Mouse (Mus musculus) brain, embryonic 18.5 days (tissue): ENCODE measurements at regions not wholly inside any gene's neighbourhood (a gene's known extent, or its start where the extent isn't known, plus 50 kb on each side); places are given as distances from the start of the nearest gene placed in this dataset.

Source experiments
- DNase-seq: peaks from one replicate; pipeline ENCODE4 v3.0.0-alpha.2; 2012; ENCODE audit warnings: low read depth, low spot score

DNA sequence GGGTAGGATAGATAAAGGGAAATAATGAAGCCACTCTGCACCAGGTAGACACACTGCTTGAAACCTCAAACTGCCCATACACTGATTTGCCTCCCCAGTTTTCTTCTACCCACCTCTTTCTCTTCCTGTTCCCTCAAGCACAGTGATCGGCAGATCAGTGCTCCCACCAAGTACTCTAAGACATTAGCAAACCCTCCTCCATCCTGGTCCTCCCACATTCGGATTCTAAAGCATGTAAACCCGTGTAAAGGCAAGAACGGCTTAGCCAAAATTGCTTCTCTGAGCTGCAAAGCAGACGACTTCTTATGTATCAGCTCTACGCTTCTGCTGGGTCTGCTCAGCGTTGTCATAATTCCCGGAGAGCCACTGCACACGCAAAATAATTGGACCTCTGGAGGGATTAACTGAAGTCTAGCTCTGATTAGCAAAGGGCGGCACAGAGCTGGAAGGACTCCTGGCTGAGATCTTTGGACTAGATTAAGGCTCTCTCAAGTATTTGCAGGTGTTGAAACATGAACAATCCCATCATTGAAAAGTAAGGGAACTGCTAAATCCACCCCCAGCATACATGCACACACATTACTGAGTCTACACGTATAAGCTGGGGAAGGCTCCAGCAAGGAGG is 67.2 kb downstream of the Mtx3 start:
- DNase-seq = no peak

DNA sequence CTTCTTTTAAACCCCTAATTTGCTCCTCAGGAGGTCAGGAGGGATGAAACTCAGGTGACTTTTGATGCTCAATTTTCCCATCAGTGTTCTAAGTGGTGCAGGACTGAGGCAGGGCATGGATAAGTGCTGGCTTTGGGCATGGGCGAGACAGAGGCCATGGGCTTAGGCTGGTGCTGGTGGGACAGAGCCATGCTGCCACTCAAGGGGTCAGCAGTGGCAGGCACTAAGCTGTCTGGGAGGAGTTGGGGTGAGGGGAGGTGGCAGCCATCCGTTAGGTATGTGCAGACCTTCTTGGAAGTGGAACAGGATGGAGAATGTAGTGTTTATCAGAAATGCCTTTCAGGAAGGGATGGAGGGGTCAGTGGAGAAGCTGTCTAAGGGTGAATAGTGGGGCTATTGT is 68.1 kb downstream of the Mtx3 start:
- no peak for DNase-seq

DNA sequence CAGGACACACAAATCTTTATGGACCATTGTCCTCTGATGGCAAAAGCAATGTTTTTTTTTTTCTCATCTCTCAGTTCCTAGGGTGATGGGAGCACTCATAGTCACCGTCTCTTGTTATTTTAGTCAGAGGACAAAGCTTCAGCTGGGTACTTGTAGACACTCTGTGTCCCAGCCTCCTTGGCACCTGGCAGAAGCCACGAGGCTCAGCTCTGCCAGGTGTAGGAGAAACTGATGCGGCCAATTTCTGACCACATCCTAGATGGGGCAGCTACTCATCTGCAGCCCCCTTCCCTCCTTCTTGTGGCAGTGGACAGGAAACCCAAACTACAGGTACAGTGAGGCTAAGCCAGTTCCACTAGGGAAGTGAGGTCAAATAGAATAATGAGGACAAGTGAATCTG is 70.1 kb downstream of the Mtx3 start:
- DNase-seq = no peak

GRCm38 (mm10) chr13:92915221-92915839 is 70.8 kb downstream of the Mtx3 start:
- no peak for DNase-seq

GRCm38 (mm10) chr13:92915948-92916710 is 71.6 kb downstream of the Mtx3 start:
- no peak for DNase-seq

GRCm38 (mm10) chr13:92919882-92920281 is 75.3 kb downstream of the Mtx3 start:
- DNase-seq = no peak

- DNase-seq = no peak
Observed at GRCm38 (mm10) chr13:92921936-92922335, 77.4 kb downstream of the Mtx3 start.

DNA sequence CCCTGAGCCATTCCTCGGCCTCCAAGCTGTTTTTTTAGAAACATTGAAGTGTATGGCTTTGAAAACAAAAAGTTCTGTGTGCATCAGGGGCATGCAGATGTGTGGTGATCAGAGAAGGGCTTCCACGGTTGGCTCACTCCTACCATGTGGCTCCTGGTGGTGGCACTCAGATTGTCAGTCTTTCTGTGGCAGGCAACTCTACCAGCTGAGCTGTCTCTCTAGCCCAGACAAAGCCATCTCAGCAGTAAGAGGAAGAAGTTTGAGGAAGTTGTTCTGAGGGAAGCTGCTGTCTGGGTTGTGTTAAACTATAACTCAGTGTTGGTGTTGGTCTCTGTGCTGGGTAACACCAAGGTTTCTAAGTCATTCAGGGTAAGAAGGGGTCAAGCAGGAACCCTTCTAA is 78.9 kb downstream of the Mtx3 start:
- no peak for DNase-seq

GRCm38 (mm10) chr13:92924021-92924420 is 79.5 kb downstream of the Mtx3 start:
- no peak for DNase-seq

GRCm38 (mm10) chr13:92925196-92925595 is 80.6 kb downstream of the Mtx3 start:
- DNase-seq = no peak

GRCm38 (mm10) chr13:92928551-92928950 is 84.0 kb downstream of the Mtx3 start:
- DNase-seq = no peak

- DNase-seq = no peak
Observed at GRCm38 (mm10) chr13:92931696-92932095, 87.1 kb downstream of the Mtx3 start.

DNA sequence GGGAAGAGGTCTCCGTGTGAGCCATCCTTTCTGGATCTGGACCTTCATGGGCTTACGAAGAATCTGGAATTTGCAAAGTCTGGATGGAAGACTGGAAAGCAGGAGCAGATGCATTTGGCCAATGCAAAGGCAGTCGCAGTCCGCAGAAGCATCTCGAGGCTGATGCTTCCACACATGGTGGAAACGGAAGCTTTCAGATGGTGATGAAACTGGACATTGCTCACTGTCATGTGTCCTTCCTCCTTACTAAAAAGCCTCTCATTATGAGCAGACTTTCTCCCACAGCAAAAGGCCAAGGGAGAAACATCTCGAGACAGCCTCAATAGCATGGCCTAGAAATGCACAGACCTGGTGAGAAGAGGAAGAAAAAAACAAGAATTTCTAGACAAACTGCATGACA is 94.5 kb downstream of the Mtx3 start:
- DNase-seq = no peak

- DNase-seq = no peak
Observed at GRCm38 (mm10) chr13:92940610-92941009, 96.0 kb downstream of the Mtx3 start.

DNA sequence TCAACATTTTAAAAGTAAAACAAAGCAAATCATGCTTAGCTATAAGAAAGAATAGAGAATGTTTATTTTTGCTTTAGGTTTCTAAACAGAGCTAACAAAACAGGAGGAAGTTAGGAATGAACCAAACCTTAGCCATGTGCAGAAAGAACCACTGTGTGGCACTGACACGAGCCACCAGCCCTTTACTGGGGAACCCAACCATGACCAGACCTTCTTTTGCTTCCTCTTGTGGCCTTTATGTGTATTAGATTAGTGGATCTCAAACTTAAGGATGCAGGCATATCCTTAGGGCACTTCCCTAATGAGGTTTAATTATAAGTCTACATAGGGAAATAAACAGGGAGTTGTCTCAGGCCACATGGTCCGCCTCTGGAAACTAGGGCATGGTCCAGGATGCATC is 104.0 kb downstream of the Mtx3 start:
- DNase-seq = no peak

DNA sequence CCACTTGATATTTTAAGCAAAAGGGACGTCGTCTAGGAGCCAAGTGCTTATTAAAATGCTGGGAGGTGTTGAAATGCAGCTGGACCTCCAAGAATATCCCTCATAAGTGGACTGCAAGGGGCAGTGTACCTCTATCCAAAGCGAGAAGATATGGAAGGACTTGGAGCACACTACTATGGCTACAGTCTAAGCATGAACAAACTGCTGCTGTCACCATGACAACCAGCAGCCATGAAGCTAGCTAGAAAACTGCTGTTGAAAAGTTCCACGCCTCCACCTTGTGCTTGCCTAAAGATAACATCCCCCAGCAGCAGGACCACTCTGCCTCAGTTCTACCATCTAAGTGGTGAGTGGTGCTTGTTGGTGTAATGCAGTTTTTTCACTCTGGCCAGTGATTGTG is 115.5 kb downstream of the Mtx3 start:
- peak; percentile 28 for DNase-seq

DNA sequence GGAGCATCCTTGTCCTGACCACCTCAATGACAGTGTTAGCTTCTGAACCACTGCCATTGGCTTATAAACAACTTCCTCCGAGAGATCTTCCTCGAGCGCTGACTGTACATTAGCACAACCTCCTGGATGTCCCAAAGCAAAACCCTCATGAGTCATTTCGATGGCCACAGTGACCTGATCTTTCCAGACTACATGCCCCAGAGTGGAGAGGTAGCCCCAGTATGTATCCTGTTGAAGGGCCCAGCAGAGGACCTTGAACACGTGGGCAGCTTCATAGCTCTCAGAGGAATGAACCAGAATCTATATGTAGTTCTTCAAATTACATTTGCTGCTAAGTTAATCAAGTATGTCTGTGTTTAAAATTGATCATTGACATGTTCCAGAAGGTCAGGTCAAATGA is 118.1 kb downstream of the Mtx3 start:
- no peak for DNase-seq

DNA sequence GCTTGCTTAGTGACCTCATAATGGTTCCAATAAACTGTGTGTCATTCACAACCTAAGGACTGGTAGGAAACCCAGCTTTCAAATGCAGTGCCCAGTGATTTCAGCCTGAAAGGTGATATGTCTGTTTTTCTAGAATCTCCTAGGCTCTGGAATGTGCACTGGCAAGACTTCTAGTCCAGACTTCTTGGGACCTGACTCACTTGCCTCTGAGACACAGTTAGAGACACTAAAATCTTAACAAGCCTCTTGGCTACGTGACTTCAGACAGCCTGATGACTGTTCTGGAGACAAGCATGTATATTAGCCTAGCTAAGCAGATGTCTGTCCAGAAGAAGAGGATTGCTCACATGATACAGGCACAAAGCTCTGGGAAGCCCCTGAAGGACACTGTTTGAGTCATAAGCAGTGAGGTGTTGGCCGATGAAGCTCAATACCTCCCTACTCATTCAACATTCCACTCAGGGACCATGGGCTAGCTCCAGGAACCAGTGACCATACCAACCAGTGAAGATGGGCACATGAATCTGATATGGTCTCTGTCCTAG is 118.9 kb downstream of the Mtx3 start:
- DNase-seq = no peak

DNA sequence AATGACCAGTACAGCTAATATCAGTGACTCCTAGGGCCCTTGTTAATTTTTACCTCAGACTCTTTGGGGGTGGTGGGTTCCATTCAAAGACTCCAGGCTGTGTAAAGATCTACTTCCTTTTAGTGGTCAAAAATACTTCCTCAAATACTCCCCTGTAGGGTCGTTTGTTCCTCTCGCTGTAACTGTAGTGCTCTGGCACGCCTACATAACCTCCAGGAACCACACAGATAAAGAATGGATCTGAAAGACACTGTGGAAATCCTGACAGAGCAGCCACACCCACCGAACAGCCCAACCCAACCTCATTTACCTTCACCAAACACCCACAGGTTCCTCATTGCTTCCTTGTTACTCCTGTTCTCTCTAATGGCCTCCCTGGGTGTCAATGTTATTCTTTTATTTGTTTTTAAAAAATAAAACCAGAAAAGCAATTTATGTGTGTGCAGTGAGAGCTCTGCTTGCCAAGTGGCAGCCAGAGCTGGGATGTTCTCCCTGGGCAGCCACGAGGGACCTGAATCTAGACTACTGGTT is 119.7 kb downstream of the Mtx3 start:
- DNase-seq = no peak

DNA sequence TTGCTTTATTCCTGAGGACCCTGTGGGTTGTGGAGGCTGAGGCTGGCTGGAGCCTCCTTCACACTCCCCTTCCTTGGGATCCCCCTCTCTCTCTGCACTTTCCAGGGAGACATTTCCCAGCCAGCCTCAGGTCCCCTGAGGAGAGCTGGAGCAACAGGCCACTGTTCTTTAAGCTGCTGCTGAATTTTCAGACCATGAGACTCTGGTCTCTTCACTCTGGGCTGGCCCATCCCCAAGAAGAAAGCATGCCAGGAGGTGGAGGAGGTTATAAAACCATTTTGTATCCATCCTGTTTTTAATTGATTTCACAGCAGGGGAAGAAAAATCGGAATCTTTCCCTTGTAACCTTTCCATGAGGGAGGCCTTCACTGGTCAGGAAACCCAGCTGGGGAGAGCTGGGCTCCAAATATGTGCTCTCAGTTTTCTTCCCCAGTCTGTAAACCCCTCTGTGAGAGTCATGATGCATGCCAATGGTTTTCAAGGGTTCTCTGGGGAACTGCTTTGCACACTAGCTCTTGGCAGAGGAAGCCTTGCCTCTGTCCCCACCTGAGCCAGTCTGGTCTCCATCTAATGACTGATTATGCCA is 122.6 kb downstream of the Mtx3 start:
- DNase-seq = no peak

DNA sequence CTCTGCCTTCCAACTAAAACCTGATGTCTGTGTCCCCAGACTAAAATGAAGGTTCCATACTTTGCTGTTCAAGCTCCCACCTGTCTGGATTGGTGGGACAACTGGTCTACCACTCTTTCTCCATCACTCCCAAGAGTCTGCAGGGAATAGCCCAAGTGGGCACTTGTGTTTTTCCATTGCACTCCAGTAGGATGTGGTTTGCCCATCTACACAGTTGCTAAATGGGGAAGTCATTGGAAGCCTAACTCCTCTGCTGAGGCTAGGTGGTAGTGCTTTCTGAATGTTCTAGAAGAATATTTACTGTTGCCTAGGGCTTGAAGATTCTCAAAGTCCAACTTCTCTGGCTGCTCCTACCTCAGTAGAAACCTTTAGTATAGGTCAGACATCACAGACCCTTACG is 125.0 kb downstream of the Mtx3 start:
- no peak for DNase-seq

DNA sequence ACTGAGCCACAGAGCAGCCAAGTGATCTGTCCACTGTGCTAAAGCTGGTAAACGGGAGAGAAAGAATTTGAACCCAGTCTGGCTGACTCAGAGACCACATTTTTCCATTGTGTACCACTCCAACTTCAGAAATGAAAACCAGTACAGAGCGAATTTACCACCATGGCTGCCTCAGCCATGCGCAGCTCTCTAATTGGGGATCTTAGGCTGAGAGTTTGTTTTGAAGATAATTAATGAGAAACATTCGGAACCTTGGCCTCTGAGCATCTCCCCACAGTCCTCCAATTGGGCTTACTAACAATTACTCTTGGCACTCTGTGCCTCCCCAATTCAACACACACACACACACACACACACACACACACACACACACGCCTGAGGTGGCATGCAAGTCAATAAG is 128.3 kb downstream of the Mtx3 start:
- no peak for DNase-seq
